Mouse (Mus musculus) kidney, adult 9 months (tissue): Measurements from ENCODE around the gene Msl1.

Source experiments
- DNase-seq: peaks from one replicate; pipeline ENCODE4 v3.0.0; 2022

Msl1 gene

GRCm38 (mm10) chr11:98764746-98765145 is 30.6 kb upstream of the Msl1 start:
- DNase-seq = no peak

GRCm38 (mm10) chr11:98765421-98766309 is 29.7 kb upstream of the Msl1 start:
- DNase-seq = peak; percentile 41

- no peak for DNase-seq
These were observed 29.0 kb upstream of the Msl1 start for GRCm38 (mm10) chr11:98766346-98766745.

GRCm38 (mm10) chr11:98766816-98767215 is 28.5 kb upstream of the Msl1 start:
- DNase-seq = no peak

- peak; percentile 56 for DNase-seq
These were observed 28.0 kb upstream of the Msl1 start for GRCm38 (mm10) chr11:98767276-98767675.

GRCm38 (mm10) chr11:98767713-98768112 is 27.6 kb upstream of the Msl1 start:
- DNase-seq = no peak

GRCm38 (mm10) chr11:98768127-98769006 is 26.9 kb upstream of the Msl1 start:
- no peak for DNase-seq

GRCm38 (mm10) chr11:98769007-98769954 is 26.0 kb upstream of the Msl1 start:
- no peak for DNase-seq

- DNase-seq = peak; percentile 52
These were observed 25.0 kb upstream of the Msl1 start for GRCm38 (mm10) chr11:98770096-98770975.

- no peak for DNase-seq
These were observed 24.2 kb upstream of the Msl1 start for GRCm38 (mm10) chr11:98771131-98771530.

GRCm38 (mm10) chr11:98771844-98772525 is 23.3 kb upstream of the Msl1 start:
- DNase-seq = no peak

- peak; percentile 91 for DNase-seq
These were observed 22.6 kb upstream of the Msl1 start for GRCm38 (mm10) chr11:98772667-98773171.

GRCm38 (mm10) chr11:98773635-98774295 is 21.6 kb upstream of the Msl1 start:
- DNase-seq = peak; percentile 100

GRCm38 (mm10) chr11:98774582-98775347 is 20.6 kb upstream of the Msl1 start, which contains the start of gene Nr1d1:
Gene Nr1d1, minus strand, starts transcription at chr11:98775333.
- DNase-seq = no peak

- DNase-seq = peak; percentile 100
These were observed 19.8 kb upstream of the Msl1 start for GRCm38 (mm10) chr11:98775348-98776051.

- DNase-seq = no peak
These were observed 19.1 kb upstream of the Msl1 start for GRCm38 (mm10) chr11:98776052-98776764.

- peak; percentile 92 for DNase-seq
These were observed 18.3 kb upstream of the Msl1 start for GRCm38 (mm10) chr11:98776843-98777590.
